Mouse (Mus musculus) regulatory T cell (primary cell): ENCODE data around the gene Ndufb6.
"Not testable (repeated sequence)": the region's sequence is repeated elsewhere in the genome, so short reads cannot be mapped to it uniquely, and the experiment has no call there.

Experiments
- in situ Hi-C: fragments of 300-600 bp; cut with MboI, MseI; formaldehyde crosslinking; loops from one replicate; pipeline ENCODE4 v1.15.1; 2025; ENCODE audit warnings: high pct_unique_total_duplicates

Gene Ndufb6

DNA sequence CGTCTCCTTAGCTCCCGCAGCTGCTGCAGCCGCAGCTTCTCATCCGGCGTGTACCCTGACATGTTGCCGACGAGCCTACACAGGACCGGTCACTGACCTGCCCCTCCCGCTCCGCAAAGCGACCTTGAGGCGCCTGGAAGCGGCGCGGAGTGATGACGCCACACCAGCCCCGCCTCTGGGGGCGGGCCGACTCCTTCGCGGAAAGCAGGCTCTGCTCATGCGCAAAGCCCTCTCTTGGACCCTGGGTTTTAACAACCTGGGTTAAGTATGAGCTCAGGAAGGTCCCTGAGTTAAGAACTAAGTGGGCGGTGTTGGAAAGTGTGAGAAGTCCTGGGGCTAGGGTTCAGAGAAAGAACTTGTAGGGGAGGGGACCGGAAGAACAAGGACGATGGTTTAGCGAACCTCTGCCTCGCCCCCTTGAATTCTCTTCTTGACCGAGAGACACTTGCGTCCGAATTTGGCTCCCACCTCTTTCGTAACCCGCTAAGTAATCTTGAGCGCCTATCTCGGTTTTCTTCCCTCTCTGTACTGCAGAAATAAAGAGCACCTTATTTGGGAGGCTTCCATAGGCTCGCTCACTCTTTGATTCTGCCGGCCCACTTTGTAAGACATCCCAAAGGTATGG, at the start of gene Ndufb6:
Gene Ndufb6, minus strand, starts transcription at position 146 of the 625 bp plus-strand sequence.
- in situ Hi-C loops, result no loop called here

DNA sequence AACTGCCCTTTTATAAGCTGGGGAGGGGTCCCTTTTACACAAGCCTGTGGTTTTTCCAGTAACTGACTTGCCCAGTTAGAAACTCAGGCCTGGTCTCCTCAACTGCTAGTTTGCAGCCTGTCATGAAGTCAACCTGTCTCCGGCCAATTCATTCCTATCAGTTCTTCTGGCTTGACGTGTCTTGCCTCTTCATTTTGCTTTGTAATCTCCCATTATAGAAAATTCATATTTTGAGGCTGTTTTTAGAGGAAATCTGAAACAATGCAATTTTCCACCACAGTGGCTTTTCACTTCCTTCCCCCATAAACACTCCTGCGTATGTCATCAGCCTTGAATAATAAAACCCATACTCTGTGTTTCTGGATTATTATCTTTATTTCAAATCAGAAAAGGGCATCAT, 47.9 kb upstream of the Ndufb6 start:
- in situ Hi-C loops, result no loop called here

DNA sequence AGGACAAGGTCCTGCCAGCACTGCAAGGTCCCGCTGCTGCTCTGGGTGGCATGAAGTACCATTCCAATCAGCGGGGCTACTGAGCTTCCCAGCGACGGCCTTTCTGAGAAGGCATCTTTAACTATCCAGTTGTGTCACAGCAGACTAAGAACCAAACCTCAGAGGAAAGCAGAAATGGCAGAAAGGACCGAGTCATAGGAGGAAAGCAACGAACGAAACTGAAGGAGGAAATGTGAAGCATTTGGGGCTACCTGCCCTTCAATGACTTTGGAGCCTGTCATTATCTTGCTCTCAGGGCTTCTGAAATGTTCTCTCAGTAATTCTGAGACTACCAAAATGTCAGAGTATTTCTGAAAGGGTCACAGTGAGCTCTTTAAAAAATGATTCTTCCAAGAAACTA, 45.4 kb upstream of the Ndufb6 start:
- in situ Hi-C loops, result no loop called here

DNA sequence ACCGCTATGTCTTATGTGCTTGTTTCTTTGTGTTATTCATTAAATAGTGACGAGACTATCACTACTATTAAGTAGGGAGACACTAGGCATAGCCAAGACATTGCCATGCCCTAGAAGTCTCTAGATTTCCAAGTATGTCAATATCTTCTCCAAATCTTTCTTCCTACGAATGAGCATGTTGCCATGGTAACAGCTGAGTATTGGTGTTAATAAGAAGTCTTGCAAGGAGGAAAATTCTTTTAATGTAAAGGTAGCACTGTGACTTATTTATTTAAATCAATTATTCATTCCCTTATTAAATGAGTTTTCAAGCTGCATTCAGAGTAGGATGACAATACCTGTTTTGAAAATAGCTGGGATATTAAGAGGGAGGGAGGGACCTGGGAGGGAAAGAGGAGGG, 38.2 kb upstream of the Ndufb6 start:
- in situ Hi-C loops, result no loop called here

DNA sequence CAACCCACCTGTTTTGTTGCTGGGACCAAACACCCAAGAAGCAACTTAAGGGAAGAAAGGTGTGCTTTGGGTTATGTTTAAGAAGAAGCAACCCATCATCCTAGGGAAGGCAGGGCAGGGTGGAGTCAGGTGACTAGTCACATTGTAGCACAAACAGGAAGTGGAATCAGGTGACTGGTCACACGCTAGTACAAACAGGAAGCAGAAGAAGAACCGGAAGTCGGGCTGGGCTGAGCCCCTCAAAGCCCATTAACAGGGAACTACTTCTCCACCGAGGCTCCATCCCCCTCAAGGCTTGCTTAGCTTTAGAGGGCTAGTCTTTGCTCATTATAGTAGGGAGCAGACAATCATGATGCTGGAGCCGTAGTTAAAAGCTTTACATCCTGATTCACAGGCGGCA, 33.8 kb upstream of the Ndufb6 start:
- in situ Hi-C loops, result no loop called here

DNA sequence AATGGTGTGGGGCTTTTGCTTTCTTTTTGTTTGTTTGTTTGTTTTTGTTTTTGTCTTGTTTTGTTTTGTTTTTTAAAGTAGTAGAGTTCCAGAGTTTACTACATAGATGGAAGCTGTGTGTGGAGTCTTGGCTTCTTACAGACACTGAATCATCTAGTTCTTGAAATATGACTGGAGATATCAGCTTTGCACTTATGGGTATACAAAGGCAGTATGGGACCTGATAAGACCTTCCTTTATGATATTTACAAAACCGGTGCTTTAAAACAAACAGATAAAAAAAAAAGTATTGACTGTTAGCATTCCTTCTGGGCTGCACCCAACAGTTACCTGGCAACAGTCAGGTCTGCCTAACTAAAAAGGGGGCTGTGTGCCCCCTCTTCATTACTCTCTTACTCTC, 33.0 kb upstream of the Ndufb6 start:
- in situ Hi-C loops, result no loop called here

DNA sequence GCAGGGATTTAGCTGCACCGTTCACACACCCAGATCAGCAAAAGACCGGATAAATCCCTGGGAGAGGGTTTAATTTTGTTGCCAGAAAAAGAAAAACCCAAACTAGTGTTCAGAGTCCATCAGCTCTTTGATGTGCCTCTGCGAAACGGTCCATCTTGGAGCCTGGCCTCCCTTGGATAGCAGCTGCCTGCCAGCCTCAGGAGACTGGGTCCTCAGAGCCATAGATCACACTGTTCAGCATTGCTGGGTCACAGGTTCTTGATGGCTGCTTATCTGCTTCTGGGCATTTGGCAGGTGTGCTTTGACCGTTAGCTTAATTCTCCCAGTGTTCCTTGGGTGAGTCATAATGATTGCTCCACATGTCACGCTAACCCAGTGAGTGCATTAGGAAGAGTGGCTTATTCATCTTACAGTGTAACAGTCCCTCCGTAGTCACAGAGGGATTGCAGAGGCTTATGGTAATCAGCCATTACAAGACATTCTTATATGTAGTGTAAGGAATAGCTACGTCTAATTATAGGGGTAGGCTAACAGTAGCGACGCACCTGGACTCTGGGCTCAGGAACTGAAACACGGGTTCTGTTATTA, 31.7 kb upstream of the Ndufb6 start:
- in situ Hi-C loops, result no loop called here

DNA sequence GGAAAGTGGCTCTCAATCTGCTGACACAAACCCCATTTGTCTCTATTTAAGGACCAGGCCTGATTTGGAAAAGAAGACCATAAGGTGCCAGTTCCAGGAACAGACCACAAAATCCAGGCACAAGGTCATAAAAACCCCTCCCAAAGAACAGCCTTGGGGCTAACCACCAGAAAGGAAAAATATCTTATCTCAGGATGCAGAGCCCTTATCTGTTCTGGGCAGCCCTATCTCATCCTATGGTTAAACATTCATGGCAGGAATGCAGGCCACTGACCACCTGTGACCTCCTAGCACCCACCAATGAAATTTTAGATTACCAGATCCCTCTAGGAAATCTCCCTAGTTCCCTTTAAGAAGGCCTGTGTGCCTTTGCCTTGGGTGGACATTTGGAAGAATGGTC, 30.5 kb upstream of the Ndufb6 start:
- in situ Hi-C loops, result no loop called here

DNA sequence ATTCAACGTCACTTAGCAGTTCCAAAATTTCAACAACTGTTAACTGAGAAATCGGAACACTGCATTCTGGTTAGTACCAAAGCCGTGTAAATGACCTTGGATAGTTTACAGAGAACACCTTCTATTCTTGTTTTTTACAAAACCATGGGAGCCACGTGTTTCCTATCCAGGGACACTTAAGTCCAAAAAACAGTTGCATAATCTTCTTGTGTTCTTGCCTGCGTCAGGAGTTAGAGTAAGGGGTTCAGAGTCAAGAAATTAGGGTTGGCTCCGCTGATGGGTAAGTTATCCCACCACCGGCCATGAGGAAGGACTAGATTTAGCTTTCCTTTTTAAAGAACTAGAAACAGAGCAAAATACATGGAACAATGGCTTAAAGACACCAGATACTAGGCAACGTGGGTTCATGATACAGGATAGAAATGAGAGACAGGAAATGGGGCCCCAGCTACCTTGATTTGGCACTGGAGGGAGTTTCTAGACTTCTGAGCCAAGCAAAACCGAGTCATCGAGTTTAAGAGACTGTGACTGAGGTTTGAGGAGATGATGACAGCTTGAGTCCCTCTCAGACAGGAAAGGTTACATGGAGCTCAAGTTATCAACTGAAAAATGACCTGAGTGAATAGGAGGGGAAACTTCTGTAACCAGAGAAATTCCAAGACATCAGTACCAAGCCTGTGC, 23.4 kb upstream of the Ndufb6 start:
- in situ Hi-C loops, result no loop called here

DNA sequence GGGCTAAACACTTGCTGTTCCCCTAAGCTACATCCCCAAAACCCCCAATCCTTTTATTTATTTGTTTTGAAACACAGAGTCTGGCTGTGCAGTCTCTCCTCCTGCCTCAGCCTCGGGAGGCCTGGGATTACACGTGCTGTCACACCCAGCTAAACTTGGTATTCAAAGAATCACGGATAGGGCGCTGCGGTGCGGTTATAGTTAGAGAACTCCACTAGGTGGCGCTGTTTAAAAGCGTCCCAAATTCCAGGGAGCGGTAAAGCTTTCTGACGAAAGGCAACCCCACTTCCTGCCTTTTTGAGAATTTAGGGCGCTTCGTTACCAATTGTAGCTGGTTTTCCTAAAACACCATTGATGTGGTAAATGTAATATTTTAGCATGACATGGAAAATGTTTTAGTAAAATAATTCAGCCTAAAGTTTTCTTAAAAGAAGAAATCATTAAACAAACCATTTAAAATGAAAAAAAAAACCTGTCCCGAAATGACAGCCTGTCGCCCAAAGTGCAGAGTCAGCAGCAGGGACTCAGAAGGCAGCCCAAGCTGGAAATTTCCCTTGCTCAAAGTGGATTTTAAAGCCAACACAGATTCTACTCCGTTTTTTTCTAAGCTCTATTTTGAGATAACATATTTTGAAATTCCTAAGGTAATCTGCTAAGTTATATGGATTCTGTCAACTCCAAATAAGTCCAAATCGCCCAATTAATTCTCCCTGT, 22.0 kb upstream of the Ndufb6 start:
- in situ Hi-C loops, result no loop called here

DNA sequence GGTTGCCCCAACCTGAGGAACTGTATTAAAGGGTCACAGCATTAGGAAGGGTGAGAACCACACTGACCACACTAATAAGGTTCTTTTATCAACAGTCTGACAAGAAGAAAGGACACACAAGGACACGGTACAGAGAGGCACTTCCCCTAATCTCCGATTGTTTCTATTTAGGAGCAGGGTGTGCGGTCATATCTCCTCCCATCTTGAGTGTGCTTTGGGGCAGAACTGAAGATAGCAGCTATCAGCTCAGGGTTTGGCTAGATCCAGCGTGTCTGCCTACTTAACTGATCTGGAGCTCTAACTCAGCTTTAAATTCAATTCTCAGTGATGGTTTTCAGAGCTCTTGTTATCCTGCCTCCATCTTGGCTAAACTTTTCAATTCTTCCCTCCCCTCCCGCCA, 19.9 kb upstream of the Ndufb6 start:
- in situ Hi-C loops, result loop anchor here (5.0 kb wide), 1 partner anchor 383 kb away; no protein-coding TSS in a partner anchor

DNA sequence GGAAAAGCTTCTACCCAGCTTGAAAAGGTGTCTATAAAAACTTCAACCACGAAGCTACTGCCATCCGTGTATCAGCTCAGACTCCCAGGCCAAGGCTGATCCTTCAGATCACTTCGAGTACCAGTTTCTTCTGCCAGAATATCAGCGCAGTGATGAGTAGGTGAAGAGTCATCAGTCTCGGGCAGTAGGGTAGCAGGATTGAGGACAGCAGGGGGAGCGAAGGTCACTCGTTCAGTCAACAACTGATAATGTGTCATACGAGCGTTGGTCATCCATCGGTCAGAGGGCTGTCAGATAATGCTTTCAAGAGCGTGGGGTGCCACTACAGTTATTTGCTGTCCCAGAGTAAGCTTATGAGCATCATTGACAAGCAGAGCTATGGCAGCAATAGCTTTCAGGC, 12.3 kb upstream of the Ndufb6 start:
- in situ Hi-C loops, result not testable (repeated sequence)

DNA sequence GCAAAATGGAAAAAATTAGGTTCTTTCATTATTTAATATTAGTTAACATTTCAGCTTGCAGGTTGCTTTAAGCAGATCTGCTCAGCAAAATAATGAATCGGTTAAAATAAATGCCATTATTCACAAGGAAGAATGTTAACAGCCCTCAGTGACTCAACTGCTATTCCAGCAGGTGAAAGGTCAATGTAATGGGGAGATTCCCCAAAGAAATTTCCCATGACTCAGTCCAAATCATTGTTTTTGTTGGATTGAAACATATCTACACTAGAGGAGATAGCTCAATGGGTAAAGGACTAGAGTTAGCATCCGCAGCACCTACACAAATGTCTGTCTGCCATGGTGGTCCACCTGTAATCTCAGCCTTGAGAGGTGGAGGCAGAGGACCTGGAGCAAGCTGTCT, 9.8 kb upstream of the Ndufb6 start:
- in situ Hi-C loops, result no loop called here

DNA sequence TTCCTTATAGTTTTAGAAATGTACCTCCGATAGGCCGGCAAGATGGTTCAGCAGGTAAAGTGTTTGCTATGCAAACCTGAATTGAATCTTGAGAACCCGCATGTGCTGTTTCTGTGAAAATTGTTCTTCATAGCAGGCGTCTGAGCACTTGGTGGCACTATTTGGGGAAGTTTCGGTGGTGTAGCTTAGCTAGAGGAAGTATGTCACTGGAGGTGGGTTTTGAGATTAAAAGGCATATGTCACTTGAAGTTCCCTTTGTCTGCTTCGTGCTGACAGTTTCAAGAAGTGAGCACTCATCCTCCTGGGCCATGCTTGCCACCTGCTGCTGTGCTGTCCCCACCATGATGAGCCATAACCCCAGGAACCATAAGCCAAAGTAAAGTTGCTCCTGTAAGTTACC, 8.2 kb upstream of the Ndufb6 start:
- in situ Hi-C loops, result no loop called here

DNA sequence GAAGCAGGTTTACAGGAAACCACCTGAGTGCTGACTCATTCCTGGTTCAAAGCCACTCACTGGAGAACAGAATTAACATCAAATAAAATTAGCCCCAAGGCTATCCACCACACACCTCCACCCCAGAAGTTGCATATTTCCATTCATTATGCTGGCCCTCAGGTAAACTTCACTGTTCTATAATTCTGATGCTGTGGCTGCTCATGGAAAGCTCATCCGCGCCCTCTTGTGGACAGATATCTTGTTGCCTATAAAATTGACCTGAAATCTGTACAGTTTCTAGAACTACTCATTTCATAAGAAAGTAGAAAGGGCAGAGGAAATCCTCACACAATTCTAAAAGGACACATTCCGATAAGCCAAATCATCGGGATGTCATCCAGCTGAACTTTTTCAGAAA, 6.4 kb upstream of the Ndufb6 start:
- in situ Hi-C loops, result no loop called here

DNA sequence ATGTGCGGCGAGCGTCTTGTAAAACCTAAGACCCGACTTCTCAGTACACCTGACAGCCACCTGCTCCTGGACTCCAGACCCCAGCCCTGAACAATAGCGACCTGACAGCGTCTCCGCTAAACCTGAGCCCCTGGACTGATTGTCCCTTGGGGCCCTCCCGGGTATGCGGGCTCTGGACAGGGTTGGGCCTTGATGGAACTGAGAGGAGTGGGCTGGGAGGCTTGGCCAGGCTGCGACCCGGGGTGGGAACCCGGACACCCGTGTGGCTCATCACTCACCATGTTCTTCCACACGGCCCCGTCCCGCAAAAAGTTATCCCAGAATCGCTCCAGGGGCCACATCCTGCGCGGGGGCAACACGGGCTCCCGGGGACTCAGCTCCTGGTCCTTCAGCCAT, 343 bp downstream of the Ndufb6 start:
- in situ Hi-C loops, result no loop called here

DNA sequence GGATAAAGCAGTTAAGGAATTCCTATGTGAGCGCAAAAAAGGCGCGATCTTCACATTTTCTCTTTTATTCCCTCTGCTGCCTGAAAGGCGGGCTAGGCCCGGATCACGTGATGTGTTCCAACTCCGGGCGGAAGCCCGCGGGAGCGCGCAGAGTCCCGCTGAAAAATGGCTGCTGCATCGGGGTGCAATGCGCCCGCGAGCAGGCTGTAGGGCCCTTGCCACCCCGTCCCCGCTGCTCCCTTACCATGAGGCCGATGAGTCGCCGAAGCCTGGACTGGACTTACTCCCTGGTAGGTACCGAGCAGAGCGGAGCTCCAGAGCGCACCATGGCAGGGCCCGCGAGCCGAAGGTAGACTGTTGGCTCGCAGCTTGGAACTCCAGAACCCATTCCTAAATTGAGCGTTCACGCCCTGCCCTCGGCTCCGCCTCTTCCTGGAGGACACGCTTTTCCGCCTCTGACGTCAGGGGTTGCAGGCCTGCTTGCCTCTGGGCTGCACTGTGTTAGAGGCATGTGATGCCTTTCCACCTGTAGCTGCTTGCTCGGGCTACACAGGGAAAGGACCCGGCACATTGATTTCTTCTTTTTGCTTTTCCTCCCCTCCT, 9.7 kb downstream of the Ndufb6 start, which contains the start of the genes Smim27 and Topors:
Gene Smim27, plus strand, starts transcription at position 150 of the 603 bp plus-strand sequence.
Gene Topors, minus strand, starts transcription at position 421 of the 603 bp plus-strand sequence.
- in situ Hi-C loops, result loop anchor here (10.0 to 25.0 kb wide), 3 partner anchors 435 to 1468 kb away; partner anchors contain the start of genes Aptx and Arid3c

DNA sequence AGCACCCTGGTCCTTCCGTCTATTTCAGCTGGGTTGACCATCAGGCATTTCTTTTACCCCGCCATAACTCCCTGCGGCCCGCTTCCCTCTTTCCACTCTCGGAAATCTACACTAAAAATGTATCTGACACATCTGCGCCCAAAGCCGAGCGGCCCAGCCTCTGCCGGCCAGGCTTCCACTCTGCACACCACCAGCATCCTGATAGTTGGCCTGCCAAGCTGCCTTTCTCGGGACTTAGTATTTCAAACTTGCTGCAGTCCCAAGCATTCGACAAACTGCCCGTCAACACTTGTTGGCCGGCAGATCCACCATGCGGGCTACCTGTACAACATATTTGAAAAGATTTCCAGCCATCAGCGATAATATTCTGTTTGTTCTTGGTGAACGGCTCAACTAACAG, 10.4 kb downstream of the Ndufb6 start:
- in situ Hi-C loops, result loop anchor here (10.0 to 25.0 kb wide), 3 partner anchors 436 to 1468 kb away; partner anchors contain the start of genes Aptx and Arid3c

DNA sequence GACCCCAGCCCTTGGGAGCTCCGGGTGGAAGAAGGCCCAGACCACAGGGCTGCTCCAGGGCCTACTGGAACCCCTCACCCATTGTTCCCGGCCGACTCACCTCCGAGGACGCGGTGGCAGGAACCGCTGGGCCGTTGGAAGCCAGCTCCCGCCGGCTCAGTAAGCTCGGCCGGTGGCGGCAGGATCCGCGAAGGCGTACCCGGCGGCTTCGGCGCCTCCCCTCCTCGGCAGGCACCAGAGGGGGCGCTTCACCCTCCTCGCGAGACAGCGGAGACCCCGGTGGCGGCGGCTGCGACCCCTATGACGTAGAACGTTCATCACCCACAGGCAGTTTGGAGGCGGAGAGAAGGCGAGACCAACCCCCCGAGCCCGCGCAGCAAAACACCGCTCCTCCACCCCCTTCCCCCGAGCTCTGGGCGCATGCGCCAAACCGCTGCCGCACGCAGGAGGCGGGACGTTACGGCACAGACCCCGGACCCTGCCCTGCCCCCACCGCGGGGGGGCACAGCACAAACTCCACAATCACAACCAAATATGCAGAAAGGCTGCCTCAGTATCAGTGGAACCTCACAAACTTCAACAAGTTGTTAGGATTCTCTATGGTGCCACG, 10.9 kb downstream of the Ndufb6 start:
- in situ Hi-C loops, result loop anchor here (10.0 to 25.0 kb wide), 3 partner anchors 436 to 1469 kb away; partner anchors contain the start of genes Aptx and Arid3c

DNA sequence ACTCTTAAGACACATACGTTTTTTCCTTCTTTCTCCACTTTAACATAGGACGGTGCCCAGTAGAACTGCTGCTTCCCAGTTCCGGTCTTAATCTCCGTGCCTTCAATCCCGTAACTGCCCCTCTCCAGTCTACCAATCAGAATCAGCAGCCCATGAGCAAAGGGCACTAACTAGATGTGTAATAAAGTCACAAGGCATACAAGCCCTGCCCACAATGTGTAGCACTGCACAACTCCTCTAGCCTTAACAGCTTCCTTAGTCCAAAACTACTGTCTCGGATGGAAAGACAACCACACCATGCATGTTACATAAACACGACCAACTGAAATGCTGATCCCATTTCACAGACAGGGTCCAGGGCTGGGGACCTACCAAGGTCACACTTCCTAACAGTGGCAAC, 11.5 kb downstream of the Ndufb6 start:
- in situ Hi-C loops, result loop anchor here (10.0 to 25.0 kb wide), 3 partner anchors 437 to 1470 kb away; partner anchors contain the start of genes Aptx and Arid3c

DNA sequence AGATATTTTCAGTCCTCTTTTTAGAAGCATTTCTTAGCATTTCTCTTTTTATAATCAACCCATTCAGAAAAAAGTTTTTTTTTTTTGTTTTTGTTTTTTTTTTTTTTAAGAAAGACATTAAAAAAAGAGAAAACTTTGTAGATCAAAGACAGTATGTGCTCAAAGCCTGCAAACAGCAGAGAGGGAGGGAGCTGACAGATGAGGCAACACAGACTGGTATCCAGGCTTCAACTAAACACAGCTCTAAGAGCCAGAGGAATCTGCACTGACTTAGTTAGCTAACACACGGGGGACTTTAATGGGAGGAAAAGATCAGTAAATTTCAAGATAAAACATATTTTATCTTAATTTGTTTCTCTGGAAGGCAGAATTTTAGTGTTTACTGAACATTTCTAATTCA, 14.9 kb downstream of the Ndufb6 start:
- in situ Hi-C loops, result loop anchor here (10.0 to 25.0 kb wide), 3 partner anchors 440 to 1473 kb away; partner anchors contain the start of genes Aptx and Arid3c
